Mouse (Mus musculus): Measurements from ENCODE around the gene Suco.

Suco gene

DNA sequence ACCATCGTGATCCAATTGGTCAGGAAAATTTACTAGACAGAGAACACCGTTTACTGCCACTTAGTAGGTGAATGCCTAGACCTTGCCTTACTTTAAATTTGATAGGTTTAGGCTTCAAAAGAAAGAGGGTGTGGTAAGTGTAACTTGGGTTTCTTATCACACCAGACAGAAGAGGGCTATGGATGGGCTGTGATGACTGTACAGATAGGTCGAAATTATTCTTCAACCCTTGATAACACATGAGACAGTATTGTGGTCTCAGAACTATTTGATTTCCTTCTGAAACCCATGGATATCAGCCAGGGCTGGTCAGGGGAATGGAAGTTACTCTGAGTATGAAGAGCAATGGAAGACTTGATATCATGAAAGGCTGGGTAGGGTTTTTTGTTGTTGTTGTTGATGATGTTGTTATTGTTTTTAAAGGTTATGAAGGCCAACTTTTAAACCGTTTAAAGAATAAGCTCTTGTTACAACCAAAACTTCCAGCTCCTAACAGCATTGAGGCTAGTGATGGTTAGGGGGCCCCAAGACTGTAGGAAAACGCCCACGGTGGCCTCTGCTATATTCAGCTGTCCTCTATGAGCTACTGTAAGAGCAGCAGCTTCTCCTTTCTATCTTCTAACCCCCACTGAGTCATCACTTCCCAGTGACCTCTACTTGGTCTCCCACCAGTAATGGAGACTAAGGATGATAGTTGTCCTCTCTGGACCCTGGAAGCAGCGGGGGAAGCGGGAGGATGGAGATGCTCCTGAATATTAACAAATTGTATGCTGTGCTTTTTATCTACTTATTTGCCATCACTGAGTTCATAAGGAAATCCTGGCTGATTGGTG, 84.4 kb downstream of the Suco start:
- DNase-seq (ENCODE audit: extremely low spot score, low read depth, low spot score), result no peak

DNA sequence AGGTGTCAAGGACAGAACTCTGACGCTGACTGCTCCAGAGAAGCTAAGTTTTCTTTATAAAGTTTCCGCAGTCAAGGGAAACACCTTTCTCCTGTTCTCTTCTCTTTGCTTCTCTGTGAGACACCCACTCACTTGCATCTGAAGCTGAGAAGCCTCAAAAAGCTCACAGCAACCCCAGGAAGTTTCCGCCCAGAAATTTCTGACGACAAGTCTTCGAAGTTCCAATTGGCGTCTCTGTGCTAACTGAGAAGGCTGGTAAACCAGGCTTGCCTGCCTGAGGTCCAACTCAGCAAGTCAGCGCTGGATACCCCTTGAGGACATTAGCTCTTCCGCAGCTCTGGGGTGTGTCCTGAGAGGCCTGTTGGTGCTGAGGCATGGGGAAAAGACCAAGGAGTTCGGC, 88.1 kb downstream of the Suco start, which contains the start of gene Fasl:
TSS of gene Fasl (minus strand) at position 157 of the 400 bp plus-strand sequence.
- no peak for DNase-seq (ENCODE audit: extremely low spot score, low read depth, low spot score)

DNA sequence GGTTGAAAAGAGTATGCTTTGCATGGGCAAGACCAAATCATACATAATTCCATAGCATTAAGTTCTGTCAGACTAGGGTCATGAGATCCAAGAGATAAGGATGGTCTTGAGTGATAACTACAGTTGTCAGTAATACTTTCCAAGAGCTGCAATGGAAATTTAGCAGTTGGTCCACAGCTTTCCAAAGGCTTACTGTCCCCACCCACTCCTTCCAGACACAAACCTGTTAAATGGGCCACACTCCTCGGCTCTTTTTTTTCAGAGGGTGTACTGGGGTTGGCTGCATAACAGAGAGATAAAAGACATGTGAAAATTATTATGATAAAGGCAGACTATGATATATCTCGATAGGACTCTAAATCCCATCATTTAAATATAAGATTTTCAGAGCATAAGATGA, 93.8 kb downstream of the Suco start:
- no peak for DNase-seq (ENCODE audit: extremely low spot score, low read depth, low spot score)

DNA sequence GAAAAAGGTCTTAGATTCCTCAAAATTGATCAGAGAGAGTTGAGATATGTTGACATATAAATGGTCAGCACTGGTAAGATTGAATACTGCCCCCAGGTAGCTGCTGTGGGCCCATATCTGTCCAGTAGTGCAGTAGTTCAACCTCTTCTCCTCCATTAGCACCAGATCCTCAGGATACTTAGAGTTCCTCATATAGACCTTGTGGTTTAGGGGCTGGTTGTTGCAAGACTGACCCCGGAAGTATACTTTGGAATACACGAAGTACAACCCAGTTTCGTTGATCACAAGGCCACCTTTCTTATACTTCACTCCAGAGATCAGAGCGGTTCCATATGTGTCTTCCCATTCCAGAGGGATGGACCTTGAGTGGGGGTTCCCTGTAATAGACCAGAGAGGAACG, 94.9 kb downstream of the Suco start:
- DNase-seq (ENCODE audit: extremely low spot score, low read depth, low spot score), result no peak

DNA sequence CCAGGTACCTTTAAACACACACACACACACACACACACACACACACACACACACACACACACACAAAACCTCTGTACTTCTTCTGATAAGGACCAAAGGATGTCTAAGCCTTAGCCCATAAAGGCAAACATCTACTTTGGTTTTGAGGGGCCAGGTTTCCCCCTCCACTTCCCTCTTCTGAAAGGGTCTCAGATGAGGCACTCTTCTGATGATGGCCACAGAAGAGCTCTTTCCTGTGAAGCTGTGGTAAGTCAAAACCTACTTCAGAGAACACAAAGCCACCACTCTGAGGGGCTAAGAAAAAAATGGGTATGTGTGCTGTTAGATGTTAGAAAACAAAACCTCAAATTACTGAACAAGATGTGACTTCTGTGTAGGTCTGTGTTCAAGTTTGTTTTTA, 97.4 kb downstream of the Suco start:
- DNase-seq (ENCODE audit: extremely low spot score, low read depth, low spot score), result no peak

DNA sequence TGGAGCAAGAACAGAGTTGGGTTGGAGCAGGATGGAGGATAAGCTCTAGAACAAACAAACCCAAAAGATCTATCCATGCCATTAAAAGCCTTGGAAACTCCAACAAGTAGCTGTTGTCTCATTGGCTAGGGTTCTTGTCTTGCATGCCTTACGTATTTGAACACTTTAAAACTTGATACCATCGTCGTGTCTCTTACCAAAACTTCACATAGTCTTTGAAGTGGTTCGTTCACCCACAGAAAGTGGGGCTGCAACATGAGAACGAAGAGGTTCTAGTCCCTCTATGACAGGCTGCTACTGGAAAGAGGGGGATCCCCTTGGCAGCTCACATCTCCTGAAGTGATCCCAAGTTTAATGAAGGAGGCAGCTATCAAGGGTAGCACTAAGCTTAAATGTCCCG, 101.3 kb downstream of the Suco start:
- no peak for DNase-seq (ENCODE audit: extremely low spot score, low read depth, low spot score)

DNA sequence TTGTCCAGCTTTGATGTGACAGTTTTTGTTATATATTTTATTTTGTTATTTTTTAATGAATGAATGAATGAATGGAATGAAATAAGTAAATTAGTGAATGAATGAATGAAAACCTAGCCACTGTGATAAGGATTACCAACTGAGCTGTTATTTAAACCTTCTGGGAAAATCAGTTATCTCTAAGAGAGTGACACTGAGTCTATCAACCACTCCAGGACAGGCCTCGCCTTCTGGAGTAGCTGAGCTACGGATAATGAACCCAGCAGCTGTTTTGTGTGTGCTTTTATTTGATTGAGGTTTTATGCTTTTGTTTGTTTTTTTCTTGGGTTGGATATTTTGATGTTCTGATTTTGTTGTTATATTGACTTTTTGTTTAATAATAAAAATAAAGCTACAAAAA, 105.2 kb downstream of the Suco start:
- DNase-seq (ENCODE audit: extremely low spot score, low read depth, low spot score), result no peak

DNA sequence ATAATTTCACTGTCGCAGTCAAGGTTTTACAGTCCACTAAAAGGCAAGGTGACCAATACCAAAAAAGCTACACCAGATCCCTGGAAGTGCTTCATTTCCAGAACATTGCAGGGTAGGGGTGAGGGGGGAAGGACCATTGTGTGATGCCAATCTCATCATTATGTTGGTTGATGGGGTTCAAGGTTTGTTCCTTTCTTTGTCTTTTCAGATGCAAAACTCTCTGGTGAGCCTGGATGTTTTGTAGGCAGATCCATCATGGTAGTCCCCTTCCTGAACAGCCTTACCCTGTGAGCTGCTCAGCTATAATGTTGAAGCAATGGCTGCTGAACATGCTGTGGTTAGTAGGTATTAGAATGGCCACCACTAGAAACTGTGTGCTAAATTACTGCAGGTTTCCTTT, 107.2 kb downstream of the Suco start:
- DNase-seq (ENCODE audit: extremely low spot score, low read depth, low spot score), result no peak

DNA sequence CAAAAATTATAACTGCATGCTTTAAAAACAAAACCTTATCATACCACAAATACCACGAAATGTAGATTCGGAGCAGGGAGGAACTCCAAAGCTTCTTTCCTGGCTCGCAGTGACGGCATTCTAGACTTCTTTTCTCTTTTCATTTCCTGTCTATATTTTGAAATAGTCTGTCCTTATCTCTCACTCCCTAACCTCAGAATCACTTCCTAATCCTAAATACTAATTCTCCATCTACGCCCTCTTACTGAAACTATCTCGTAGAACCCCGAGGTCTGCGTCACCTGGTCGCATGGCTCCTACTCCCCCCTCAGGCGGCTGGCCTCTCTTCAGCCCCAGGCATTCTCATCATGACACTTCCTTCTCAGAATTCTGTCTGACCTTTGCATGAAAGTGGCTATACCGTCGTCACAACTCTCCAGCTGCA, 109.4 kb downstream of the Suco start:
- no peak for DNase-seq (ENCODE audit: extremely low spot score, low read depth, low spot score)

DNA sequence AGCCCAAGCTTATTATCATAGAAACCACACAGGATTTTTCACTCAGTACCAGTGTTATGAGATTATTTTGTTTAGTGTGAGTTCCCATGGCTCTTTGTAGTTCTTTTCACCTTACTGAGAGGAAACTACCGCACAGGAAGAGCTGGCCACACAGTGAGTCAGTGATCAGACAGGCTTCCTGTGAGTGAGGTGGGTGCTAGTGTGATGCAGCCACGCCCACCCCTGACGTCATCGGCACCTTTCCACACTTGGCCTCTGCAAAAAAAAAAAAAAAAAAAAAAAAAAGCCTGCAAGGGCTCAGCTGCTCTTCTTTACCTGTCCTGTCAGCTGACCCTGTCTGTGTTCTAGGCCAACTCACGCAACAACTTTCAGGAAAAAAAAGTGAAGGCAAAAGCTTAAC, 109.8 kb downstream of the Suco start:
- DNase-seq (ENCODE audit: extremely low spot score, low read depth, low spot score), result no peak

Measured in hindlimb bud, embryonic 11.5 days (tissue).